Mouse (Mus musculus) limb, embryonic 11.5 days (tissue): ENCODE measurements around the gene Fibp. TPM values are rescaled to one million over a fixed set of nuclear protein-coding genes. Genes with fewer than 3 reads are reported as not detected.

ENCODE experiments used
- ATAC-seq: fragments of 200-750 bp; cut with Nextera tagmentation; 2 replicates; pipeline ENCODE4 v1.8.0; 2017; ENCODE audit warnings: low read depth; ENCODE audit not compliant: insufficient number of reproducible peaks, low FRiP score, low TSS enrichment
- DNase-seq: peaks from one replicate; pipeline ENCODE4 v3.0.0-alpha.2; 2015; ENCODE audit warnings: low spot score
- H3K27ac ChIP-seq: fragments of 300-500 bp; sonication (generic); replicated peaks from 2 replicates; pipeline ENCODE4 v1.5.1; 2014; ENCODE audit warnings: low read depth, mild to moderate bottlenecking, low read length
- H3K27me3 ChIP-seq: fragments of 300-500 bp; sonication (generic); 2 replicates; pipeline ENCODE4 v1.6.1; 2014; ENCODE audit warnings: mild to moderate bottlenecking, low read length, mixed read lengths; ENCODE audit not compliant: control insufficient read depth, insufficient read depth
- H3K36me3 ChIP-seq: fragments of 300-500 bp; sonication (generic); 2 replicates; pipeline ENCODE4 v1.6.1; 2014; ENCODE audit warnings: mild to moderate bottlenecking, low read length, moderate library complexity, mixed read lengths; ENCODE audit not compliant: control insufficient read depth, insufficient read depth
- H3K4me1 ChIP-seq: fragments of 300-500 bp; sonication (generic); 2 replicates; pipeline ENCODE4 v1.6.1; 2014; ENCODE audit warnings: low read length, mixed read lengths; ENCODE audit not compliant: control insufficient read depth, insufficient read depth
- H3K4me2 ChIP-seq: fragments of 300-500 bp; sonication (generic); 2 replicates; pipeline ENCODE4 v1.6.1; 2014; ENCODE audit warnings: low read depth, mild to moderate bottlenecking, moderate library complexity; ENCODE audit not compliant: severe bottlenecking
- H3K4me3 ChIP-seq: fragments of 300-500 bp; sonication (generic); 2 replicates; pipeline ENCODE4 v1.5.1; 2014; ENCODE audit warnings: low read depth, low read length
- H3K9ac ChIP-seq: fragments of 300-500 bp; sonication (generic); 2 replicates; pipeline ENCODE4 v1.6.1; 2014; ENCODE audit warnings: mild to moderate bottlenecking, low read length
- H3K9me3 ChIP-seq: fragments of 300-500 bp; sonication (generic); 2 replicates; pipeline ENCODE4 v1.6.1; 2016; ENCODE audit warnings: low read length; ENCODE audit not compliant: control insufficient read depth
- WGBS: fragments of 180-500 bp; shearing (Covaris S2); extraction: QIAGEN DNeasy Blood & Tissue Kit; methylation state at CpG from one replicate; pipeline ENCODE4 v1.1.7; 2014; 5-methylcytosine and 5-hydroxymethylcytosine counted together
- polyA plus RNA-seq: library from polyadenylated mRNA; unstranded; fragments of >200 nt; fragmentation: Nextera tagmentation; extraction: Ambion mirVana; gene quantifications from 2 replicates; pipeline ENCODE4 v1.2.1, GENCODE M21; 2014

Fibp gene
- polyA plus RNA-seq, 1 experiment from 2014 or later = 116 TPM

GRCm38 (mm10) chr19:5510031-5511026 is 49.9 kb downstream of the Fibp start, which contains the start of gene Snx32:
Gene Snx32 (minus strand): TSS chr19:5510538.
- Histone ChIP-seq H3K9me3 (no peaks in the 10 kb centered on the region), H3K27ac (no peak within 1 kb of the TSS), H3K4me2 (peak within 1 kb of the TSS; percentile 65), H3K27me3 (no peaks in the 10 kb centered on the region), H3K9ac (peak within 1 kb of the TSS; percentile 62), H3K4me1 (peaks cover 10% of the 10 kb centered on the region; the same call in 1 of the 2 replicates), H3K36me3 (no peaks in the 10 kb centered on the region), H3K4me3 (peak within 1 kb of the TSS; percentile 37)
- WGBS = 3% methylated on average over 47 of the region's 47 CpGs
- ATAC-seq = peak; percentile 98
- peak; percentile 93 for DNase-seq

GRCm38 (mm10) chr19:5511074-5511632 is 50.7 kb downstream of the Fibp start:
- peak overlapping the region; percentile 65 for H3K4me2 ChIP-seq
- H3K9ac ChIP-seq = peak overlapping the region; percentile 62
- no peaks in the 10 kb centered on the region for H3K9me3 ChIP-seq
- H3K4me1 ChIP-seq = peaks cover 10% of the 10 kb centered on the region; the same call in 1 of the 2 replicates
- 49% methylated on average over 15 of the region's 15 CpGs for WGBS
- H3K4me3 ChIP-seq = peak overlapping the region; percentile 37
- no peaks in the 10 kb centered on the region for H3K27me3 ChIP-seq
- ATAC-seq = no peak
- DNase-seq = no peak
- no peaks in the 10 kb centered on the region for H3K36me3 ChIP-seq
- no peak overlapping the region for H3K27ac ChIP-seq

- no peak overlapping the region for H3K4me2 ChIP-seq
- H3K9ac ChIP-seq = no peak overlapping the region
- H3K4me1 ChIP-seq = peaks cover 10% of the 10 kb centered on the region; the same call in 1 of the 2 replicates
- WGBS = 86% methylated on average over 12 of the region's 12 CpGs
- no peak overlapping the region for H3K27ac ChIP-seq
- ATAC-seq (no peak), DNase-seq (no peak)
- no peak overlapping the region for H3K4me3 ChIP-seq
- no peaks in the 10 kb centered on the region for H3K27me3 ChIP-seq
- H3K36me3 ChIP-seq = no peaks in the 10 kb centered on the region
- H3K9me3 ChIP-seq = no peaks in the 10 kb centered on the region
These were observed 51.9 kb downstream of the Fibp start for GRCm38 (mm10) chr19:5512091-5513004.

- Histone ChIP-seq H3K4me2 (no peak overlapping the region), H3K27ac (no peak overlapping the region), H3K9ac (no peak overlapping the region), H3K36me3 (no peaks in the 10 kb centered on the region), H3K27me3 (no peaks in the 10 kb centered on the region), H3K9me3 (no peaks in the 10 kb centered on the region), H3K4me3 (no peak overlapping the region), H3K4me1 (peaks cover 10% of the 10 kb centered on the region; the same call in 1 of the 2 replicates)
- no peak for ATAC-seq
- WGBS = 81% methylated on average over 3 of the region's 3 CpGs
- no peak for DNase-seq
These were observed 52.6 kb downstream of the Fibp start for GRCm38 (mm10) chr19:5513005-5513349.

Other genes starting within 250 kb of the Fibp start
- gene Pacs1, start 187.5 kb upstream of the Fibp start, polyA plus RNA-seq = 29.3 and 34.2 TPM in 2 replicates
- 405 and 414 TPM in 2 replicates for gene Sf3b2, start 165.2 kb upstream of the Fibp start, polyA plus RNA-seq
- gene Gal3st3, start 162.3 kb upstream of the Fibp start, polyA plus RNA-seq = 8.6 and 8.8 TPM in 2 replicates
- not detected in 2 replicates for gene Catsper1, start 124.9 kb upstream of the Fibp start, polyA plus RNA-seq
- 0.64 and 1.2 TPM in 2 replicates for gene Cst6, start 111.0 kb upstream of the Fibp start, polyA plus RNA-seq
- gene Eif1ad, start 93.9 kb upstream of the Fibp start, polyA plus RNA-seq = 78.9 and 89.3 TPM in 2 replicates
- gene Banf1, start 93.4 kb upstream of the Fibp start, polyA plus RNA-seq = 522 and 532 TPM in 2 replicates
- 87.1 and 92.5 TPM in 2 replicates for gene Sart1, start 71.9 kb upstream of the Fibp start, polyA plus RNA-seq
- gene Tsga10ip, start 58.1 kb upstream of the Fibp start, polyA plus RNA-seq = not detected in 2 replicates
- gene Drap1, start 35.6 kb upstream of the Fibp start, polyA plus RNA-seq = 216 and 243 TPM in 2 replicates
- gene AI837181, start 35.5 kb upstream of the Fibp start, polyA plus RNA-seq = 43.8 and 47.7 TPM in 2 replicates
- not detected in 2 replicates for gene Fosl1, start 13.1 kb upstream of the Fibp start, polyA plus RNA-seq
- 7.9 and 9.2 TPM in 2 replicates for gene Ccdc85b, start 2.7 kb upstream of the Fibp start, polyA plus RNA-seq
- 0.72 and 1.0 TPM in 2 replicates for gene Ctsw, start 7.9 kb downstream of the Fibp start, polyA plus RNA-seq
- 100 and 105 TPM in 2 replicates for gene Efemp2, start 13.3 kb downstream of the Fibp start, polyA plus RNA-seq
- 37.0 and 39.7 TPM in 2 replicates for gene Mus81, start 27.8 kb downstream of the Fibp start, polyA plus RNA-seq
- 3,315 and 3,495 TPM in 2 replicates for gene Cfl1, start 29.8 kb downstream of the Fibp start, polyA plus RNA-seq
- gene 1700020D05Rik, start 43.2 kb downstream of the Fibp start, polyA plus RNA-seq = 0.35 TPM in 1 of 2 replicates, not detected in the other
- gene Snx32, start 49.9 kb downstream of the Fibp start, polyA plus RNA-seq = 8.6 and 9.0 TPM in 2 replicates
- 0.74 and 0.79 TPM in 2 replicates for gene Ovol1, start 100.0 kb downstream of the Fibp start, polyA plus RNA-seq
- gene Ap5b1, start 107.4 kb downstream of the Fibp start, polyA plus RNA-seq = 1.2 and 1.4 TPM in 2 replicates
- gene Rnaseh2c, start 141.3 kb downstream of the Fibp start, polyA plus RNA-seq = 173 and 185 TPM in 2 replicates
- 33.6 and 36.6 TPM in 2 replicates for gene Kat5, start 149.6 kb downstream of the Fibp start, polyA plus RNA-seq
- 40.9 and 41.4 TPM in 2 replicates for gene Rela, start 176.9 kb downstream of the Fibp start, polyA plus RNA-seq
- 19.0 and 19.4 TPM in 2 replicates for gene Sipa1, start 203.1 kb downstream of the Fibp start, polyA plus RNA-seq
- gene Map3k11, start 228.1 kb downstream of the Fibp start, polyA plus RNA-seq = 14.9 and 17.4 TPM in 2 replicates
- gene Pcnx3, start 228.3 kb downstream of the Fibp start, polyA plus RNA-seq = 29.1 and 32.2 TPM in 2 replicates
- not detected in 2 replicates for gene Kcnk7, start 243.8 kb downstream of the Fibp start, polyA plus RNA-seq